Mouse (Mus musculus) frontal cortex, postnatal 36 days (tissue): ENCODE results near the gene Rhoq.

ENCODE experiments used
- DNase-seq, 2 experiments: peaks; one replicate each; pipeline ENCODE4 v3.0.0; 2022; ENCODE audit warnings: low spot score in 2 of 2

Rhoq gene

GRCm38 (mm10) chr17:86962297-86962893, 487 bp upstream of the Rhoq start:
- DNase-seq = peak; percentile 75 to 87

- DNase-seq = no peak
Observed at GRCm38 (mm10) chr17:86963586-86963902, 662 bp downstream of the Rhoq start.

GRCm38 (mm10) chr17:86964041-86964440, 1.2 kb downstream of the Rhoq start:
- DNase-seq = no peak

- DNase-seq = peak; percentile 65 to 75
Observed at GRCm38 (mm10) chr17:86964502-86964901, 1.6 kb downstream of the Rhoq start.

- no peak for DNase-seq
Observed at GRCm38 (mm10) chr17:86965121-86965520, 2.2 kb downstream of the Rhoq start.

GRCm38 (mm10) chr17:86966040-86966439, 3.2 kb downstream of the Rhoq start:
- DNase-seq = no peak

- no peak for DNase-seq
Observed at GRCm38 (mm10) chr17:86967048-86967447, 4.2 kb downstream of the Rhoq start.

GRCm38 (mm10) chr17:86967536-86968525, 4.9 kb downstream of the Rhoq start:
- no peak for DNase-seq

GRCm38 (mm10) chr17:86968581-86968980, 5.7 kb downstream of the Rhoq start:
- DNase-seq = no peak

- no peak for DNase-seq
Observed at GRCm38 (mm10) chr17:86969582-86969981, 6.7 kb downstream of the Rhoq start.

GRCm38 (mm10) chr17:86970026-86970750, 7.3 kb downstream of the Rhoq start:
- no peak for DNase-seq

GRCm38 (mm10) chr17:86971036-86971435, 8.2 kb downstream of the Rhoq start:
- no peak for DNase-seq

GRCm38 (mm10) chr17:86971860-86972259, 9.0 kb downstream of the Rhoq start:
- no peak for DNase-seq

- DNase-seq = no peak
Observed at GRCm38 (mm10) chr17:86973097-86973496, 10.2 kb downstream of the Rhoq start.

GRCm38 (mm10) chr17:86976387-86976786, 13.5 kb downstream of the Rhoq start:
- no peak for DNase-seq

GRCm38 (mm10) chr17:86978496-86978895, 15.6 kb downstream of the Rhoq start:
- no peak for DNase-seq

- DNase-seq = no peak
Observed at GRCm38 (mm10) chr17:86981205-86981604, 18.3 kb downstream of the Rhoq start.

- DNase-seq = no peak
Observed at GRCm38 (mm10) chr17:86981701-86982100, 18.8 kb downstream of the Rhoq start.

GRCm38 (mm10) chr17:86982497-86982896, 19.6 kb downstream of the Rhoq start:
- no peak for DNase-seq

GRCm38 (mm10) chr17:86986449-86987138, 23.7 kb downstream of the Rhoq start:
- DNase-seq = no peak

GRCm38 (mm10) chr17:86988161-86988560, 25.3 kb downstream of the Rhoq start:
- no peak for DNase-seq
